Mouse (Mus musculus) bone marrow macrophage, adult 2 months (primary cell): Measurements from ENCODE around the gene Fbxl17. TPM values are rescaled to one million over a fixed set of nuclear protein-coding genes. Genes with fewer than 3 reads are reported as not detected.

ENCODE experiments used
- H3K27ac ChIP-seq: 2 replicates; pipeline ENCODE4 v1.5.1; 2012; ENCODE audit warnings: low read depth, low read length; ENCODE audit not compliant: insufficient read depth
- H3K4me1 ChIP-seq: 2 replicates; pipeline ENCODE4 v1.6.1; 2012; ENCODE audit warnings: low read length; ENCODE audit not compliant: control insufficient read depth, insufficient read depth
- H3K4me3 ChIP-seq: 2 replicates; pipeline ENCODE4 v1.5.1; 2012; ENCODE audit warnings: mild to moderate bottlenecking, low read length, moderate library complexity; ENCODE audit not compliant: insufficient read depth
- CTCF ChIP-seq: IDR thresholded peaks from 2 replicates; pipeline ENCODE4 v1.5.1; 2012; ENCODE audit warnings: low read depth, mild to moderate bottlenecking, low read length, moderate library complexity
- POLR2A ChIP-seq: IDR thresholded peaks from 2 replicates; pipeline ENCODE4 v1.6.1; 2012; ENCODE audit warnings: mild to moderate bottlenecking, low read depth, low read length, borderline replicate concordance
- polyA plus RNA-seq: library from polyadenylated mRNA; stranded (reverse); fragments of >200 nt; gene quantifications from 2 replicates; pipeline ENCODE4 v1.2.4, GENCODE M21; 2012; ENCODE audit not compliant: missing spikeins, insufficient read depth, insufficient read length

The Fbxl17 gene
- polyA plus RNA-seq, 1 experiment: 21.2 TPM

- H3K27ac ChIP-seq: no peak overlapping the region
- peaks cover 8% of the 10 kb centered on the region; the same call in 1 of the 2 replicates for H3K4me1 ChIP-seq
- TF ChIP-seq CTCF (no peak), POLR2A (no peak)
- no peak overlapping the region for H3K4me3 ChIP-seq
Observed at GRCm38 (mm10) chr17:63321290-63321689, 178.5 kb downstream of the Fbxl17 start.

DNA sequence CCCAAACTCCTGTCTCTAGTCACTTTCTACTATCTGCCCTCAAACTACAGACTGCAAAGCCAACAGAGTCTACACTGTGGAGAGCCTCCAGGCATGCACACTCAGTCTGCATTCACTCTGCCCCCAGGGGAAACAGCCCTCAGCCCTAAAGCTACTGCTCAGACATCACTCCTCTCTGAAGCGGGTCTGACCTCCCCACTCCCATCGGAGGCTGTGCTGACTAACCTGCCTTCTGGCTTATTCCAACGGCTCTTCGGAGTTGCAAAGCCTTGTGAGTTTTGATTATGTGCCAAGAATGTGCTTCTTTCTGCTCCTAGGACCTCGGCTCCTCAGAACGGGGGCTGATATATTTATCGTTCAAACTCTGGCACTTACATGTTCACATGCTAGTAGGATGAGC lies 182.3 kb downstream of the Fbxl17 start:
- no peak for TF ChIP-seq CTCF
- no peak for TF ChIP-seq POLR2A
- Histone ChIP-seq H3K4me3 (no peak overlapping the region), H3K27ac (no peak overlapping the region), H3K4me1 (peaks cover 8% of the 10 kb centered on the region; the same call in 1 of the 2 replicates)

DNA sequence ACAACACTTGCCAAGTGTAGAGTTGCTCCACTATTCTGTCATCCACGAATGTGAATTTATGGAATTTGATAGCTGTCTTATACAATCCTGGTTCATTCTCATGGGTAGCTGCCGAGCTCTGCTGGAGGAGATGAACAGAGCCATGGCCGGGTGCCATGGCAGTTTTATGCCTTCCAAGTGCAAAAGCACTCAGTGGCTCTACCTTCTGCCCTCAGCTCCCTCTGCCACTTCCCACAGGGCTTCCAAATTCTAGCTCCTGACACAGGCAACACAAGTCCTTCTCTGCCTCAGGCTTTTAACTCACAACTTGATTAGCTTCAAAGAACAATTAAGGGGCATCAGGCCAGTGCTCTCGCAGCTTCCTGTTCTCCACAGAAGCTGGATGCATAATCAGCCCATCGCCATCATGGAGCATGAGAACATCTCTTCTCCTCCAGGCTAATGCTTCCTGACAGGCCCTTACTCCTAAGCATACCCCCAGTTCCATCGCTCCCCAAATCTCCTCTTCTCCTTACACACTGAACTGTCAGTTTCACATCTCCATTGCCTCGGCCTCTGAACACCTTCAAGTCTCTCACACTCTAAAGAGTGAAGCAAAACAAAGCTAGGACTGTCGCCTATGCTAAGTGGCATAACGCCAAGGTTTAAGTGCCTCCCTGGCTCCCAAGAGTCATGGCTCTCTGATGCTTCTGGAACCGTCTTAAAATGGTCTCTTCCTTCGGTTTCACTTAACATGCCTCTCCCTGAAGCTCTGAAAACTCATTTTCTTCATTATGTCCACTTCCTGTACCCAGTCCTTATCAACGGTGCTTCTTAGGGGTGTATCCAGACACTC lies 184.0 kb downstream of the Fbxl17 start:
- no peak overlapping the region for H3K27ac ChIP-seq
- no peak for TF ChIP-seq CTCF
- no peak for TF ChIP-seq POLR2A
- no peaks in the 10 kb centered on the region for H3K4me1 ChIP-seq
- H3K4me3 ChIP-seq: no peak overlapping the region

- no peak for TF ChIP-seq POLR2A
- TF ChIP-seq CTCF: no peak
- Histone ChIP-seq H3K27ac (no peak overlapping the region), H3K4me3 (no peak overlapping the region), H3K4me1 (no peaks in the 10 kb centered on the region)
Observed at GRCm38 (mm10) chr17:63312804-63313203, 187.0 kb downstream of the Fbxl17 start.

GRCm38 (mm10) chr17:63312330-63312729 lies 187.5 kb downstream of the Fbxl17 start:
- TF ChIP-seq CTCF (no peak), POLR2A (no peak)
- no peak overlapping the region for H3K4me3 ChIP-seq
- H3K27ac ChIP-seq: no peak overlapping the region
- H3K4me1 ChIP-seq: no peaks in the 10 kb centered on the region

DNA sequence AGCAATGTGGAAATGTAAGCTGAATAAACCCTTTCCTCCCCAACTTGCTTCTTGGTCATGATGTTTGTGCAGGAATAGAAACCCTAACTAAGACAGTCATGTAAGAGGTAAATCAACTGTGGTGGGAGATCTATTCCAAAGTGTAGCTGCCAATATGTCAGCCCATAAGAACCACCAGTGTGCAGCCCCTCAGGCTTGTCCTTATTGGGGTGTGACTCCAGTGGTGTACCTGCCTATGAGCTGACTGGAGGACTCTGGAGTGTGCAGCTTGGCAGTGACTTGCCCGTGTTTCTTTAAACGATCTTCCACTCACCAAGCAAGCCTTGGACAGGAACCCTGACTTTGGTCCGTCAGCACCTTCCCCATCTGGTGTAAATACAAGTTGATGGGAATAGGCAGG lies 188.2 kb downstream of the Fbxl17 start:
- Histone ChIP-seq H3K4me1 (peaks cover under 1% of the 10 kb centered on the region; the same call in 1 of the 2 replicates), H3K27ac (no peak overlapping the region), H3K4me3 (no peak overlapping the region)
- TF ChIP-seq POLR2A: no peak
- TF ChIP-seq CTCF: no peak

- no peak overlapping the region for H3K27ac ChIP-seq
- no peak overlapping the region for H3K4me3 ChIP-seq
- TF ChIP-seq POLR2A (no peak), CTCF (no peak)
- H3K4me1 ChIP-seq: peaks cover 2% of the 10 kb centered on the region; the same call in 1 of the 2 replicates
Observed at GRCm38 (mm10) chr17:63310021-63310420, 189.8 kb downstream of the Fbxl17 start.

- peak overlapping the region; percentile 60 for H3K27ac ChIP-seq
- H3K4me3 ChIP-seq: peak overlapping the region; percentile 27
- TF ChIP-seq POLR2A (no peak), CTCF (no peak)
- peaks cover 13% of the 10 kb centered on the region for H3K4me1 ChIP-seq
Observed at GRCm38 (mm10) chr17:63303862-63304261, 196.0 kb downstream of the Fbxl17 start.

- H3K27ac ChIP-seq: no peak overlapping the region
- no peak for TF ChIP-seq POLR2A
- no peak for TF ChIP-seq CTCF
- H3K4me1 ChIP-seq: peaks cover 13% of the 10 kb centered on the region
- H3K4me3 ChIP-seq: no peak overlapping the region
Observed at GRCm38 (mm10) chr17:63301822-63302393, 197.9 kb downstream of the Fbxl17 start.

- no peak overlapping the region for H3K4me3 ChIP-seq
- no peaks in the 10 kb centered on the region for H3K4me1 ChIP-seq
- H3K27ac ChIP-seq: no peak overlapping the region
- TF ChIP-seq POLR2A (no peak), CTCF (no peak)
Observed at GRCm38 (mm10) chr17:63295471-63295870, 204.3 kb downstream of the Fbxl17 start.
